Mouse (Mus musculus): ENCODE data around the gene Gm6169. TPM values are rescaled to one million over a fixed set of nuclear protein-coding genes. Genes with fewer than 3 reads are reported as not detected.
"Not testable (repeated sequence)": the region's sequence is repeated elsewhere in the genome, so short reads cannot be mapped to it uniquely, and the experiment has no call there.

The Gm6169 gene
- polyA plus RNA-seq, 1 experiment from 2014 or later: 0.53 TPM

DNA sequence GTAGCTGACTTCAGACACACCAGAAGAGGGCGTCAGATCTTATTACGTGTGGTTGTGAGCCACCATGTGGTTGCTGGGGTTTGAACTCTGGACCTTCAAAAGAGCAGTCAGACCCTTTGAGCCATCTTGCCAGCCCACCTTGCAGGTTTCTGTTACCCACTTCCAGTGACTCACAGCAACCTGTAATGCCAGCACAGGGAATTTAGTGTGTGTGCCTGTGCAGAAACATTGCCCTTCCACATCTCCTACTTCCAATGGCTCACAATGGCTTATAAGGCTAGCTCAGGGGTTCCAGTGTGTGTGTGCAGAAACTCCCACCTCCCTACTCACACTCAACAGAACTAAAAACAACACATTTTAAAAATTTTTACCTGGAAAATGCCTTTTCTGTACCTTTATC, 21.5 kb downstream of the Gm6169 start:
- H3K9me3 ChIP-seq (ENCODE audit: control insufficient read depth, low read length): no peaks in the 10 kb centered on the region
- peaks cover 2% of the 10 kb centered on the region; the same call in 1 of the 2 replicates for H3K4me1 ChIP-seq (ENCODE audit: control insufficient read depth, insufficient read depth, low read length)
- no peak overlapping the region for H3K4me3 ChIP-seq (ENCODE audit: low read depth, low read length)
- H3K27ac ChIP-seq (ENCODE audit: low read depth, low read length): no peak overlapping the region
- H3K4me2 ChIP-seq: no peak overlapping the region
- ATAC-seq (ENCODE audit: low FRiP score) (no peak), DNase-seq (ENCODE audit: low spot score, missing footprints) (no peak)
- H3K36me3 ChIP-seq (ENCODE audit: control insufficient read depth, insufficient read depth, low read length): no peaks in the 10 kb centered on the region
- H3K27me3 ChIP-seq (ENCODE audit: control insufficient read depth, insufficient read depth, low read length): no peaks in the 10 kb centered on the region
- H3K9ac ChIP-seq (ENCODE audit: low read length): no peak overlapping the region
- WGBS: 91% methylated on average over 2 of the region's 2 CpGs

DNA sequence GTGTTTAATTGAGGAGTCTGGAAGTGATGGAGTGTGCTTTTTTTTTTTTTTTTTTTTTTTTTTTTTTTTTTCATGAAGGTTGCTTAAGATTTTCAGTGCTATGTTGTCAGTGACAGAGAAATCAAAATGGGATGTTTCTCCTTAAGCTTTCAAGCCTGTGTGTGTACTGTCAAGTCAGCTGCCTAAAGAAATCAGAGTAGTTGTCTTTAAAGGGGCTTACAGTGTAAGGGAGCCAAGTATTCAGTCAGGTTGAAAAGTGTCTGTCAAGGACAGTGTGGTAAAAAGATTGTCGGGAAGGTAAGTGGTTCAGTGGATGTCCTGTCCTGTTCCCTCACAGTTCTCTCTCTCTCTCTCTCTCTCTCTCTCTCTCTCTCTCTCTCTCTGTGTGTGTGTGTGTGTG, 25.5 kb downstream of the Gm6169 start:
- H3K4me3 ChIP-seq (ENCODE audit: low read depth, low read length): no peak overlapping the region
- H3K4me1 ChIP-seq (ENCODE audit: control insufficient read depth, insufficient read depth, low read length): peaks cover 2% of the 10 kb centered on the region; the same call in 1 of the 2 replicates
- no peaks in the 10 kb centered on the region for H3K9me3 ChIP-seq (ENCODE audit: control insufficient read depth, low read length)
- H3K27me3 ChIP-seq (ENCODE audit: control insufficient read depth, insufficient read depth, low read length): no peaks in the 10 kb centered on the region; the same call in 1 of the 2 replicates
- 60% methylated on average over 1 of the region's 1 CpGs for WGBS
- H3K4me2 ChIP-seq: no peak overlapping the region
- H3K9ac ChIP-seq (ENCODE audit: low read length): no peak overlapping the region
- ATAC-seq (ENCODE audit: low FRiP score) (no peak), DNase-seq (ENCODE audit: low spot score, missing footprints) (peak; percentile 76)
- H3K36me3 ChIP-seq (ENCODE audit: control insufficient read depth, insufficient read depth, low read length): no peaks in the 10 kb centered on the region
- no peak overlapping the region for H3K27ac ChIP-seq (ENCODE audit: low read depth, low read length)

DNA sequence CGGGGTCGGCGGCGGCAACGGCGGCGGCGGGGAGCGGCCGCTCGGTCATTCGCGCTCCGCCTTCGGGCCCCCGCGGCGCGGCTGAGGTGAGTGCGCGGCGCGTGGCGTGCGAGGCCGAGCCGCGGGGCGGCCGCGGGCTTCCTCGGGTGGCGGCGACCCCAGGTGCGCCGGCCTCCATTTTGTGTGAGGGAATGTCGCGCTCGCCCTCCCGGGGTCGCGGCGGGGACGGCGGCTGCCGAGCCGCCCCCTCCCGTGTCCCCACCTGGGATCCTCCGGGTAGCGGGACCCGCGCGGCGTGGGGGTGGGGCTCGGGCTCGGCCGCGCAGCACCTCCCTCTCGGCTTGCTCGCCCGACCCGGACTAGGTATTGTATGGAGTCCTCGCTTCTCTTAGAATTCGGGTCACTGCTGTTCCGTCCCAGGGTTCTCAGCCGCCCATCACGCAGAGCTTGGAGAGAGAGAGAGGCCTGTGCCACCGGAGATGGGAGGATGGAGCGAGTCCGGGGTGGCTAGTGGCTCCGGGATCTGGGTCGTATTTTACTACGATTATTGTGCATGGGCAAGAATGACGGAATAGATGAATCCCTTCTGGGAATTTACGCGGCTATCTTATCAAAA, 27.3 kb downstream of the Gm6169 start:
- Histone ChIP-seq H3K27me3 (ENCODE audit: control insufficient read depth, insufficient read depth, low read length) (no peaks in the 10 kb centered on the region; the same call in 1 of the 2 replicates), H3K4me1 (ENCODE audit: control insufficient read depth, insufficient read depth, low read length) (peaks cover 5% of the 10 kb centered on the region), H3K36me3 (ENCODE audit: control insufficient read depth, insufficient read depth, low read length) (no peaks in the 10 kb centered on the region), H3K9ac (ENCODE audit: low read length) (peak overlapping the region; percentile 82), H3K27ac (ENCODE audit: low read depth, low read length) (peak overlapping the region; percentile 25; the same call in 1 of the 2 replicates), H3K4me3 (ENCODE audit: low read depth, low read length) (peak overlapping the region; percentile 87), H3K4me2 (peak overlapping the region; percentile 88), H3K9me3 (ENCODE audit: control insufficient read depth, low read length) (no peaks in the 10 kb centered on the region)
- ATAC-seq (ENCODE audit: low FRiP score) (peak; percentile 78), DNase-seq (ENCODE audit: low spot score, missing footprints) (peak; percentile 97)
- 0% methylated on average over 53 of the region's 76 CpGs for WGBS

DNA sequence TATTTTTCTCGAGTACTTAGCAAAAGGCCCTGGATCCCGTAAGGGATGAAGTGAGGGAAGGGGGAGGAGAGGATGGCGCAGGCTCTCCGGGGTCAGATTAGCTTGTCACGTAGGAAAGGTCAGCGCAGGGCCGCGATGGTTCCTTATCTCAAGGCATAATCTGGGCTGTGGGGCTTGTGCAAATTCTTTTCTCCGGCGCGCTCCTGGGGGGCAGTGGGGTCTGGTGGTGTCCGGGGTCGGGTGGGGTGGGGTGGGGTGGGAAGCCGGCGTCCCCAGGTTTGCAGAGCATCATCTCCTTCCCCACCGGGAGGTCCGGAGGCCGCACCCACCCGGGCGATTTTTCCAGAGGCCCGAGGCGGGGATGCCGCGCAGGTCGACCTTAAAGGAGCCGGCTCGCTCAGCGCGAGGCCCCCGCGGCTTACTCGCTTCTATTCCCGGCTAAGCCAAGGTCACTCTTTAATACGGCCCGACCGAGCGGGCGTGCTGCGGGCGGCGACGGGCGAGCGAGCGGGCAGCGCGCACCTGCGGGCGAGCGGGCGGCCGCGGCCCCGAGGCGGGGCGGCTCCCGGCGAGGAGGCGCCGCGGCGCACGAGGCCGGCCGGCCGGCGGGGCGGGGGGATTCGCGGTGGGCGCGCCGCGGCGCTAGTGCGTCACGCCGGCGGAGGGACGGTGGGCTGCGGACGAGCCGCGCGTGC, 28.0 kb downstream of the Gm6169 start:
- H3K9ac ChIP-seq (ENCODE audit: low read length): peak overlapping the region; percentile 82
- H3K4me2 ChIP-seq: peak overlapping the region; percentile 88
- WGBS: 0% methylated on average over 60 of the region's 85 CpGs
- H3K9me3 ChIP-seq (ENCODE audit: control insufficient read depth, low read length): no peaks in the 10 kb centered on the region
- peak overlapping the region; percentile 51 for H3K27ac ChIP-seq (ENCODE audit: low read depth, low read length)
- H3K27me3 ChIP-seq (ENCODE audit: control insufficient read depth, insufficient read depth, low read length): no peaks in the 10 kb centered on the region; the same call in 1 of the 2 replicates
- no peaks in the 10 kb centered on the region for H3K36me3 ChIP-seq (ENCODE audit: control insufficient read depth, insufficient read depth, low read length)
- H3K4me1 ChIP-seq (ENCODE audit: control insufficient read depth, insufficient read depth, low read length): peaks cover 5% of the 10 kb centered on the region
- DNase-seq (ENCODE audit: low spot score, missing footprints): peak; percentile 92
- H3K4me3 ChIP-seq (ENCODE audit: low read depth, low read length): peak overlapping the region; percentile 87
- peak; percentile 82 for ATAC-seq (ENCODE audit: low FRiP score)

DNA sequence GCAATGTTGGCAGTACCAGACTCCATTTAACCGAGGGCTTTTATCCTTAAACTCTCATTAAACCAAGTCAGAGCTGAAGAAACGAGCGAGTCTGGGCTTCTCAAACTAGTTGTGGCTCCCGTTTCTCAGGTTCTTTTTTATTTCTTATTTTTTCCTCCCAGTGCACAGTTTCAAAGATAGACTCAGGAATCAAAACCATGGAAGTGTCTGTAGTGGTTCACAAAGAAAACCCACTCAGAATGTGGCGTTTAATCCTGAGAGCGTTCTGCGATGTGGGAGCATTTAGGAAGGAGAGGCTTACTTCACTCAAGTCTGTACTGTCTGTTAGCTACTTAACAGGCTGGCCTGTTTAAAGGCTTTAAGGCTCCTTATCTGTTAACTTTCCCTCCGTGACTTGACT, 30.9 kb downstream of the Gm6169 start:
- Histone ChIP-seq H3K27ac (ENCODE audit: low read depth, low read length) (no peak overlapping the region), H3K27me3 (ENCODE audit: control insufficient read depth, insufficient read depth, low read length) (no peaks in the 10 kb centered on the region; the same call in 1 of the 2 replicates), H3K4me2 (no peak overlapping the region), H3K36me3 (ENCODE audit: control insufficient read depth, insufficient read depth, low read length) (no peaks in the 10 kb centered on the region), H3K9me3 (ENCODE audit: control insufficient read depth, low read length) (no peaks in the 10 kb centered on the region), H3K4me3 (ENCODE audit: low read depth, low read length) (no peak overlapping the region), H3K9ac (ENCODE audit: low read length) (no peak overlapping the region), H3K4me1 (ENCODE audit: control insufficient read depth, insufficient read depth, low read length) (peaks cover 5% of the 10 kb centered on the region)
- 27% methylated on average over 8 of the region's 8 CpGs for WGBS
- ATAC-seq (ENCODE audit: low FRiP score) (no peak), DNase-seq (ENCODE audit: low spot score, missing footprints) (peak; percentile 91)

DNA sequence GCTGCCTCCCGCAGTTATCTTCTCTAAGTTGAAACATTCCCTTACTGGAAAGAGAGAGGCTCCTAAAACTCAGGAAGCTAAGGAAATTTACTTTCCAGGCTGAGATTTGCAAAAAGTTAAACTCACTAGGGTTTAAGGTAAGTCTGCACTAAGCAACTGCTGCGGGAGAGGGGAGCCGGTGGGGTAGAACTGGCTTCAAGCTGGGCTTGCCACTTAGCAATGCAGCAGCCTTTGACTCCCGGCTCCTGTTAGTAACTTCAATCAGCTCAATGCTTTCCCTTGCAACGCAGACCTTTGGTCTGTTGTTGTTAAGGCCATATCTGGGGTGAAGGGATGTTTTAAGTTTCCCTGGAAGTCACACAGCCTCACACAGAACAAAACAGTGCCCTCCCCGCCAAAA, 31.3 kb downstream of the Gm6169 start:
- ATAC-seq (ENCODE audit: low FRiP score): no peak

DNA sequence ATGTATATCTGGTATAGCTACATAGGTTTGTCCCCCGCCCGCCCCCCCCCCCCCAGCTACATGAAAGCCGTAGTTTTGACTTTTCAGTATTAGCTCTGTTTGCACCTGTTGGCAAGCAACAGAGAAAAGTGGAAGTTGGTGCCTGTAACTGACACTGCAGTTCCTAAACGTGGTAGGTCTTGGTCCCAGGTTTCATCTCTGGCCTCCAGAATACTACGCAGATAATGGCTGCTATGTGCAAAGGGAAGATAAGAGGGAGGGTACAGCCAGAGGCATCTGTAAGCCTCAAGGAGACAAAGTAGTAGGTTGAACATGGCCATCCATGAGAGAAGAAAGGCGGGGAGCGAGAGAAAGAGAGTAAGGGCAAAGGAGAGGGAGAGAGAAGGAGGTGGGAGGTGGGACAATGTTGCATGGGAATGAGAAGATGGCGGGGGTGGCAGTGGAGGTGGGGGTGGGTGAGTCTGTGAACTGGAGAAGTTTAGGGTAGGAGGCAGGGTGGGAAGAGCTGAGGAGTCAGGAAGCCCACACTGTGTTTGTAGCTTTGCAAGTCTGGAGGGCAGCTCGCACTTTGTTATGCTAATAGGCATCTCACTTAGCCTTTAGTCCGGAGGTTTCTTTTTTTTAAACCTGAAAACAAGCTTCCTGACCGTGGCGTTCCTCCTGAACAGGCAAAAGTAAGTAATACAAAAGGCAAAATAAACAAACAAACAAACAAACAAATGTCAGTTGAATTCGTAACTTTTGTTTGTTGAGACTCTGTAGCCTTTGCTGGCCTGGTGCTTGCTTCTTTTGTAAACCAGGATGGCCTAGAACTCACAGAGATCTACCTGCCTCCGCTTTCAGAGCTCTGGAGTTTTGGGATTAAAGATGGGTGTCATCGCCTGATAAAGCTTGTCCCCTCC, 32.1 kb downstream of the Gm6169 start, which contains the start of gene Fam169a:
Gene Fam169a, plus strand, starts transcription at position 638 of the 902 bp plus-strand sequence.
- Histone ChIP-seq H3K9ac (ENCODE audit: low read length) (no peak within 1 kb of the TSS), H3K27ac (ENCODE audit: low read depth, low read length) (no peak within 1 kb of the TSS), H3K4me2 (peak within 1 kb of the TSS; percentile 12; the same call in 1 of the 2 replicates), H3K4me1 (ENCODE audit: control insufficient read depth, insufficient read depth, low read length) (peaks cover 3% of the 10 kb centered on the region; the same call in 1 of the 2 replicates), H3K27me3 (ENCODE audit: control insufficient read depth, insufficient read depth, low read length) (no peaks in the 10 kb centered on the region; the same call in 1 of the 2 replicates), H3K36me3 (ENCODE audit: control insufficient read depth, insufficient read depth, low read length) (no peaks in the 10 kb centered on the region), H3K9me3 (ENCODE audit: control insufficient read depth, low read length) (no peaks in the 10 kb centered on the region), H3K4me3 (ENCODE audit: low read depth, low read length) (no peak within 1 kb of the TSS)
- DNase-seq (ENCODE audit: low spot score, missing footprints): peak; percentile 91
- WGBS: 29% methylated on average over 15 of the region's 15 CpGs
- ATAC-seq (ENCODE audit: low FRiP score): no peak

More for the DNA sequence above, 31.3 kb downstream of the Gm6169 start:
- H3K27me3 ChIP-seq (ENCODE audit: control insufficient read depth, insufficient read depth, low read length): no peaks in the 10 kb centered on the region; the same call in 1 of the 2 replicates
- no peak overlapping the region for H3K27ac ChIP-seq (ENCODE audit: low read depth, low read length)
- peak; percentile 89 for DNase-seq (ENCODE audit: low spot score, missing footprints)
- 3% methylated on average over 6 of the region's 6 CpGs for WGBS
- no peaks in the 10 kb centered on the region for H3K9me3 ChIP-seq (ENCODE audit: control insufficient read depth, low read length)
- no peaks in the 10 kb centered on the region for H3K36me3 ChIP-seq (ENCODE audit: control insufficient read depth, insufficient read depth, low read length)
- no peak overlapping the region for H3K9ac ChIP-seq (ENCODE audit: low read length)
- no peak overlapping the region for H3K4me3 ChIP-seq (ENCODE audit: low read depth, low read length)
- peak overlapping the region; percentile 12; the same call in 1 of the 2 replicates for H3K4me2 ChIP-seq
- H3K4me1 ChIP-seq (ENCODE audit: control insufficient read depth, insufficient read depth, low read length): peaks cover 4% of the 10 kb centered on the region

DNA sequence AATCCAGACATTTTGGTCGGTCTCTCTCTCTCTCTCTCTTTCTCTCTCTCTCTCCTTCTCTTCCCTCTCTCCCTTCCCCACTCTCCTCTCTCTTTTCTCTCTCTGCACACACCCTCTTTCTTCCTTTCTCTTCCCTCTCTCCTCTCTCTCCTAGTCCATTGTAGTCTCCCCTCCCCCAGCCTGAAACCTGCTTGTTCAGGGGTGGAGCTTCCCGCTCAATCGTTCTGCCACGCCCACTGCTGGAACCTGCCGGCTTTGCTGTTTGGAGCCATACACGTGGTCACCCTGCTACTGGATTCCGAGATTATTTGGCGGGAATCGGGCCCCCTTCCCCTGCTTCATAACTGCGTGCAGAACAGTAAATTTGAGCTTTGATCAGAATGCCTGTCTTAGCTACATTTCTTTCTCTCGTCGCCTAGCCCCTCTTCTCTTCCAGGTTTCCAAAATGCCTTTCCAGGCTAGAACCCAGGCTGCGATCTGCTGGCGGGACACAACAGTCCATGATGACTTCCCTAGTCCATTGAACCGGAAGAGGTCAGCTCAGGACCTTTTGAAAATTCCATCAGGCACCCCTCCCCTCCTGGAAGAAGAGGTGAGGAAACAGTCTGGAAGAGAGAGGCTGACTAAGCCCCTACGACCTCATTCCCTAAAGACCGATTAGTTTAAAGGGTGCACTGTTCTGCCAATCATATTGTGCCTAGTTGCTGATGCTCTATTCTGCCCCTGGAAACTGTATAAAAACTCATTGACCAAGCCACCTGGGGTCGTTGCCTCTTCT, 34.0 kb downstream of the Gm6169 start:
- H3K36me3 ChIP-seq (ENCODE audit: control insufficient read depth, insufficient read depth, low read length); H3K9me3 ChIP-seq (ENCODE audit: control insufficient read depth, low read length); H3K9ac ChIP-seq (ENCODE audit: low read length); H3K4me3 ChIP-seq (ENCODE audit: low read depth, low read length); H3K4me2 ChIP-seq; ATAC-seq (ENCODE audit: low FRiP score); H3K27me3 ChIP-seq (ENCODE audit: control insufficient read depth, insufficient read depth, low read length); H3K27ac ChIP-seq (ENCODE audit: low read depth, low read length); H3K4me1 ChIP-seq (ENCODE audit: control insufficient read depth, insufficient read depth, low read length): not testable (repeated sequence)
- DNase-seq (ENCODE audit: low spot score, missing footprints): peak; percentile 83
- WGBS: 44% methylated on average over 18 of the region's 18 CpGs

Data from midbrain, embryonic 11.5 days (tissue).